Mouse (Mus musculus) liver, embryonic 14.5 days (tissue): ENCODE results near the gene Tdrkh. TPM values are rescaled to one million over a fixed set of nuclear protein-coding genes. Genes with fewer than 3 reads are reported as not detected.

Source experiments
- ATAC-seq: fragments of 200-750 bp; cut with Nextera tagmentation; 2 replicates; pipeline ENCODE4 v1.8.0; 2017; ENCODE audit warnings: moderate number of reproducible peaks, mild to moderate bottlenecking, moderate library complexity; ENCODE audit not compliant: insufficient read depth
- DNase-seq, 3 experiments: peaks; one replicate each; pipeline ENCODE4 v3.0.0-alpha.2; 2012 to 2013; ENCODE audit warnings: low read depth in 3 of 3, low spot score in 3 of 3
- H3K27ac ChIP-seq: fragments of 300-500 bp; sonication (generic); 2 replicates; pipeline ENCODE4 v1.5.1; 2014; ENCODE audit warnings: moderate library complexity, mild to moderate bottlenecking, control low read depth, inconsistent platforms
- H3K27me3 ChIP-seq: fragments of 300-500 bp; sonication (generic); 2 replicates; pipeline ENCODE4 v1.6.1; 2014; ENCODE audit warnings: mild to moderate bottlenecking, low read length, moderate library complexity; ENCODE audit not compliant: control insufficient read depth, insufficient read depth
- H3K36me3 ChIP-seq: fragments of 300-500 bp; sonication (generic); replicated peaks from 2 replicates; pipeline ENCODE4 v1.6.1; 2014; ENCODE audit warnings: low read depth; ENCODE audit not compliant: control insufficient read depth, insufficient read depth
- H3K4me1 ChIP-seq, 2 experiments: fragments of 200-500 bp in 1 of 2; fragments of 300-500 bp in 1 of 2; sonication (generic) in 1 of 2; replicated peaks; 2 replicates each; pipeline ENCODE4 v1.6.1; 2012 to 2014; ENCODE audit warnings: antibody characterized with exemption in 1 of 2, inconsistent platforms in 1 of 2, low read length in 1 of 2; ENCODE audit not compliant: control insufficient read depth in 2 of 2, insufficient read depth in 2 of 2
- H3K4me2 ChIP-seq: fragments of 300-500 bp; sonication (generic); 2 replicates; pipeline ENCODE4 v1.6.1; 2014; ENCODE audit warnings: low read depth, mild to moderate bottlenecking, control low read depth, moderate library complexity
- H3K4me3 ChIP-seq, 2 experiments: fragments of 200-500 bp in 1 of 2; fragments of 300-500 bp in 1 of 2; sonication (generic) in 1 of 2; 2 replicates each; pipeline ENCODE4 v1.5.1; 2012 to 2014; ENCODE audit warnings: low read depth in 2 of 2, low read length in 2 of 2, mild to moderate bottlenecking in 2 of 2, control low read depth in 1 of 2, inconsistent platforms in 1 of 2, moderate library complexity in 1 of 2; ENCODE audit not compliant: insufficient read depth in 1 of 2
- H3K9ac ChIP-seq: fragments of 300-500 bp; sonication (generic); replicated peaks from 2 replicates; pipeline ENCODE4 v1.6.1; 2014; ENCODE audit warnings: mild to moderate bottlenecking, control low read depth, moderate library complexity
- H3K9me3 ChIP-seq: fragments of 300-500 bp; sonication (generic); 2 replicates; pipeline ENCODE4 v1.6.1; 2016; ENCODE audit warnings: low read length, mixed read lengths; ENCODE audit not compliant: control insufficient read depth
- CTCF ChIP-seq: IDR thresholded peaks from 2 replicates; pipeline ENCODE4 v1.5.1; 2016; ENCODE audit warnings: antibody characterized with exemption, low read depth, control low read depth
- EP300 ChIP-seq: IDR thresholded peaks from 2 replicates; pipeline ENCODE4 v1.6.1; 2016; ENCODE audit warnings: antibody characterized with exemption, low read depth
- WGBS: fragments of 180-500 bp; shearing (Covaris S2); extraction: QIAGEN DNeasy Blood & Tissue Kit; methylation state at CpG from one replicate; pipeline ENCODE4 v1.1.7; 2014; ENCODE audit not compliant: insufficient replicate concordance; 5-methylcytosine and 5-hydroxymethylcytosine counted together
- polyA plus RNA-seq, 2 experiments: library from polyadenylated mRNA; depleted of rRNA in 1 of 2; stranded (reverse) in 1 of 2; unstranded in 1 of 2; fragments of >200 nt; fragmentation: Nextera tagmentation in 1 of 2; extraction: Ambion mirVana in 1 of 2; gene quantifications; 2 replicates each; pipeline versions ENCODE4 v1.2.1 to v1.2.3; 2012 to 2014

The Tdrkh gene
- polyA plus RNA-seq, 2 experiments = 3.0 to 9.0 TPM

- TF ChIP-seq CTCF = no peak
- TF ChIP-seq EP300 = no peak
- peaks cover 26% of the 10 kb centered on the region for H3K36me3 ChIP-seq
- H3K4me1 ChIP-seq = peaks cover under 1 to 2% of the 10 kb centered on the region in 2 experiments; a peak in 1 of 4 replicates
- WGBS = 85% methylated on average over 2 of the region's 2 CpGs
- DNase-seq = no peak
- no peaks in the 10 kb centered on the region for H3K27me3 ChIP-seq
- H3K9ac ChIP-seq = no peak overlapping the region
- no peaks in the 10 kb centered on the region for H3K9me3 ChIP-seq
- no peak overlapping the region for H3K4me3 ChIP-seq
- ATAC-seq = no peak
- H3K4me2 ChIP-seq = no peak overlapping the region
- H3K27ac ChIP-seq = no peak overlapping the region
Observed at GRCm38 (mm10) chr3:94449377-94449776, 36.3 kb downstream of the Tdrkh start.

GRCm38 (mm10) chr3:94456529-94457000, 43.5 kb downstream of the Tdrkh start:
- H3K4me1 ChIP-seq = 0 out of 4 replicates have a peak, but pooled peaks cover 0 to 4% of the 10 kb centered on the region in 2 experiments
- H3K4me3 ChIP-seq = 0 out of 4 replicates have a peak overlapping the region, but pooled peaks have one; percentile 1 to 5

GRCm38 (mm10) chr3:94457055-94457454, 44.0 kb downstream of the Tdrkh start:
- Histone ChIP-seq H3K4me3 (no peak overlapping the region), H3K9ac (no peak overlapping the region), H3K4me1 (0 out of 4 replicates have a peak, but pooled peaks cover 0 to 4% of the 10 kb centered on the region in 2 experiments), H3K27ac (no peak overlapping the region), H3K9me3 (no peaks in the 10 kb centered on the region), H3K36me3 (no peaks in the 10 kb centered on the region), H3K27me3 (peaks cover 4% of the 10 kb centered on the region), H3K4me2 (peak overlapping the region; percentile 38)
- no peak for ATAC-seq
- 71% methylated on average over 3 of the region's 3 CpGs for WGBS
- TF ChIP-seq EP300 (no peak), CTCF (no peak)
- DNase-seq = no peak

More at GRCm38 (mm10) chr3:94456529-94457000, 43.5 kb downstream of the Tdrkh start:
- Histone ChIP-seq H3K27ac (no peak overlapping the region), H3K36me3 (no peaks in the 10 kb centered on the region), H3K27me3 (peaks cover 4% of the 10 kb centered on the region), H3K9ac (no peak overlapping the region), H3K9me3 (no peaks in the 10 kb centered on the region), H3K4me2 (peak overlapping the region; percentile 38)
- TF ChIP-seq CTCF = peak; percentile 86
- no peak for TF ChIP-seq EP300
- peak; percentile 39; the same call in 1 of the 2 replicates for ATAC-seq
- WGBS = 3% methylated on average over 12 of the region's 12 CpGs
- DNase-seq = peak; percentile 72 to 79 (median 72)

- TF ChIP-seq EP300 = no peak
- no peak for TF ChIP-seq CTCF
- Histone ChIP-seq H3K27me3 (peaks cover 4% of the 10 kb centered on the region), H3K4me3 (no peak overlapping the region), H3K9ac (no peak overlapping the region), H3K4me2 (no peak overlapping the region), H3K27ac (no peak overlapping the region), H3K4me1 (0 out of 4 replicates have a peak, but pooled peaks cover 0 to 2% of the 10 kb centered on the region in 2 experiments), H3K9me3 (no peaks in the 10 kb centered on the region), H3K36me3 (no peaks in the 10 kb centered on the region)
- WGBS = 69% methylated on average over 2 of the region's 2 CpGs
- no peak for ATAC-seq
- no peak for DNase-seq
Observed at GRCm38 (mm10) chr3:94459834-94460233, 46.8 kb downstream of the Tdrkh start.

GRCm38 (mm10) chr3:94463926-94464578, 51.0 kb downstream of the Tdrkh start:
- no peak for TF ChIP-seq EP300
- TF ChIP-seq CTCF = no peak
- DNase-seq = no peak

More at GRCm38 (mm10) chr3:94463926-94464578, 51.0 kb downstream of the Tdrkh start:
- no peaks in the 10 kb centered on the region for H3K4me1 ChIP-seq
- H3K9me3 ChIP-seq = no peaks in the 10 kb centered on the region
- no peaks in the 10 kb centered on the region for H3K27me3 ChIP-seq
- no peak overlapping the region for H3K9ac ChIP-seq
- ATAC-seq = no peak
- 67% methylated on average over 11 of the region's 11 CpGs for WGBS
- H3K36me3 ChIP-seq = no peaks in the 10 kb centered on the region
- H3K4me3 ChIP-seq = no peak overlapping the region
- H3K4me2 ChIP-seq = no peak overlapping the region
- H3K27ac ChIP-seq = no peak overlapping the region
